Mouse (Mus musculus) WW6 (cell line): ENCODE measurements around the gene Bend3.
A peak's percentile ranks its signal among the peaks of the same experiment; 100 is the strongest.

Experiments
- DNase-seq: peaks from one replicate; pipeline ENCODE4 v3.0.0-alpha.2; 2013; ENCODE audit warnings: low read depth, low spot score

Gene Bend3

DNA sequence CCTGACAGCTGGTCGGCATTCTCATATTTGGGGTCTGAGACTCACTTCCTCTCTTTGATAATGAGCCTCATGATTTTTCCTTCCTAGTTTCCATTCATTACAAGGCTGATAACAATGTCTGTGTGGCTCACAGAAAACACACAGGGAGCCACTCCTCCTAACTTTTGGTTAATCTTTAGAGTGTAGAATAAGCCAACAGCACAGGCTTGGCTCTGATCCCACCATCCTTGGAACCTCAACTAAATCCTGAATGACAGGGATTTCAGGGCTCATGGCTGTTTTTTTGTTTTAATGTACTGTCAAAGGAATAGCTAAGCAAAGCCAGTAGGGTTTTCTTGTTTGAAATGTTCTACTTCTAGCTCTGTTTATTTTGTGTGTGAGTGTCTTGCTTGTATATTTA lies 55.8 kb downstream of the Bend3 start:
- no peak for DNase-seq

DNA sequence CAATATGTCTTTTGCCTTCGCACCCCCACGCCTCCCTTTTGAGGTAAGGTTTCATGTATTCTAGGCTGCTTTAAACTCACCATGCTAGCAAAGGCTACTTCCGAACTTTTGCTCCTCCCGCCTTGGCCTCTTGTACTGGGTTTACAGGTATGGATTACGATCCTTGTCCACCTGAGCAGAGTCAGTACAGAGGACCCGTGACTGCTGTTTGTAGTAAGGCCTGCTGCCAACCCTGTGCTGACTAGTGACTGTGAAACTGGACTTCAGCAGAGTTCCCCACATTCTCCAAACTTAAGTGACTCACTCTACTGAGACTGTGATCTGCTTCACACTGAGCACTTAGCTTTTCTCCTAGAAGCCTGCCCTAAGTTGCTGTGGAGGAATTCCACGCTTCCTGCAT lies 59.0 kb downstream of the Bend3 start:
- no peak for DNase-seq

DNA sequence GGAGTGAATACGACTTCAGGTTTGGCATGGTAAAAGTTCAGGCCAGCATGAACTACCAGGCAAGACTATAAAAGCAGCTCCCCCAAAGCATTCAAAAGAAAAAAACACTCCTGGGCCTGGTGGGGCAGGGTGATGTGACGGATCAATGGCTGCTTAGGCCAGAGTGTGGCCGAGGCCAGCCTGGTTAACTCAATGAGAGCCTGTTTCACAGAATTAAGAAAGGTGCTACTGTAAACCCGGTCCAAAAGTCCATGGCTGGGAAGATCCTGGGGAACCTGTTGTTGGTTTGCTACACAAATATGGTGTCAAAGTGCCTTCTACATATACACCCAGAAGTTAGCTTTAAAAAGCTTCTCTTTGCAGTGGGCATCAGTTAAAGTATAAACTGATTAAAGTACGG lies 60.2 kb downstream of the Bend3 start:
- no peak for DNase-seq

DNA sequence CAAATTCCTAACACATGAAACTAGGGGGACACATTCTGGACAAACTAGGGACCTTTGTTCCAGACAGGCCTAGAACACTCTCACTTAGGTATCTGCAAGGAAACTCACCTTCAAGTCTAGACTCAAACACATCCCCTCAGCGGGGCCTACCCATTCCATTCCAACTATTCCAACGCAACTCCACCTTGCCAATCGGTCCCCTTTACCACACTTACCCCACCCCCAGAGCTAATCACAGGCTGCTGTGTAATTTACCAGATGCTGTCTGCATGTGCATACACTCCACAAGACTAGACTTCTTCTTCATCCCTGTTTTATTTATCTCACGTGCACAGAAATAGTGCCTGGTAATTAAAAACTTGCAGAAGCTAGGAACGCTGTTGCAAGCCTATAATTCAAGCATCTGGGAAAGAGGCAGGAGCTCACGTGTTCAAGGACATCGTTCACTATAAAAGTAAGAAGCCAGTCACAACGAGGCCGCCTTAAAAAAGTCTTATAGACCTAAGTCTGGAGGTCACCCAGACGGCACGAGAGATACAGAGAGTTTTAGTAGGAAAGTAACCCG lies 61.2 kb downstream of the Bend3 start:
- DNase-seq, result no peak

DNA sequence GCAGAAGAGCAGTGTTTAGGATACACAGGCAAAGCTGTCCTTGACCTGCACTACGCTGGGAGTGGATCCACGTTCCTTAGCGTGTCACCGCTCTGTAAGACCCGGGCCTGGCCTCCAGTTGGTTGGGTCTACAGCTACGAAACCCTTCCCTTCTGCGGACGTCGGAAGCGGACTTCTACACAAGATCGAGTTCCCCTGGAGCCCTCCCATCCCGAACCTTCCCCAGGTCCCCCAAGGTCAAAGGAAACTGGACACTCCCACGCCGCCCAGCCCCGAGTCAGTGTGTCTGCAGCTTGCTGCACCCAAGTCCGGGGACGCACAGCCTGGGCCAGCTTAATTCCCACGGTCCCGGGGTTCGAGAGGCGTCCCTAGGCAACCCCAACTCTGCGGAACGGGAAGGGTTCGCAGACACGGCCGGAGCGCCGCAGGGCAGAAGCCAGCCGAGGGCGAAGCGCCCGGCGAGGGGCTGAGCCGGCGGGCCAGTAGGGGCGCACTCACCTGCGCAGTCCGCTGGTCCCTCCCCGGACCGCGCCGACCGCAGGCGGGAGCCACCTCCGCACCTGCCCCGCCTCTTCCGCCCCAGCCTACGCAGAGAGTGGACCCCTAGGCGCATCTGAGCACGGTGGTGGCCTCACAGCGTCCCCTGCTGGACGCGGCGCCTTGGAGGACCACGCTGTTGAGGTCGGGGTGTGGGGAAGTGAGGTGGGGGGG lies 62.0 kb downstream of the Bend3 start, which contains the start of gene 1700021F05Rik:
Gene 1700021F05Rik, minus strand, starts transcription at position 553 of the 711 bp plus-strand sequence.
- DNase-seq, result peak; percentile 81

DNA sequence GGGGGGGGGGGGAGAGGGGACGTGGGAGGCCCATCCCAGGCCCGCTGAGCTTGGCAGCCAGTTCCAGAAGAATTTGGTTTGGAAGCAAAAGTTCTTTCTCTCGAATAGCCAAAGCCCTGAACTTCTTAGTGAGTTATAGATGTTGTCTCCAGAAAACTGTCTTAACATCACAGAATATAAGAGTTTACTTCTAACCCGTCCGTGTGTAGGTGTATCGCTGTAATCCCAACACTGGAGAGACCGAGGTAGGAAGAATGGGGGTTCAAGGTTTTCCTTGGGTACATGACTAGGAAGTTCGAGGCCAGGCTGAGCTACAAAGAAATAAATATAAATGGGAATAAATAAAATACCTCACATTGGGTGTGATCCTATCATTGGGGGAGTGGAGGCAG lies 62.5 kb downstream of the Bend3 start:
- no peak for DNase-seq

DNA sequence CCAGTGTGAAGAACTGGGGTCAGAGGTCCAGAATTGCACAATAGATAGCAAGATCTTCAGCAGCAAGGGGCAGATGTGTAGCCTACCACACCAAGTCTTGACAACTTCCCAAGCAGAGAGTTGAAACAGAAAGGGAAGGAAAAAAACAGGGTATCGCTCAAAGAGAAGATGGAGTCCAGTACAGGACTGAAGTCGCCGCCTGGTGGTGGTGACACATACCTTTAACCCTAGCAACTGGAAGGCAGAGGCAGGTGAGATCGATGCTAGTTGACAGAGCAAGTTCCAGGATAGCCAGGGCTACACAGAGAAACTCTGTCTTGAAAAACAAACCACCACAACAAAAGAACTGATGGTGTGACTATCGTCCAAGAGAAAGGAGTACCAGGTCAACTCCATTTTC lies 70.8 kb downstream of the Bend3 start:
- no peak for DNase-seq

DNA sequence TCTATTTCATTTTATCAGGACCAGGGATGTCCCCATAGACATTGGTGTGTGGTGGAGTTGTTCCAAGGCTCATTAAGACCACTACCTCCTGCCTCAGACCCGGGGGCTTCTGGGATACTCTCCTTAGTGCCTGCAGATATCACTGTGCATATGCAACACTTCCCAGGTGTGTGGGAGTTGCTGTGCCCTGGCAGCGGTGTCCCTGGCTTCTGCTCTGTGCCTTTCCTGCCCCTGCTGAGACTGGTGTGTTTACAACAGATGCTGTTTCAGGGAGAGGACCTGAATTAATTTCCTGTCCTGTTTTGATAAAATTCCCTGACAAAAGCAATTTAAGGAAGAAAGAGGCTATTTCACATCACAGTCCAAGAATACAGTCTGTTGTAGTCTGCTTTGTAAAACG lies 72.3 kb downstream of the Bend3 start:
- DNase-seq, result no peak

DNA sequence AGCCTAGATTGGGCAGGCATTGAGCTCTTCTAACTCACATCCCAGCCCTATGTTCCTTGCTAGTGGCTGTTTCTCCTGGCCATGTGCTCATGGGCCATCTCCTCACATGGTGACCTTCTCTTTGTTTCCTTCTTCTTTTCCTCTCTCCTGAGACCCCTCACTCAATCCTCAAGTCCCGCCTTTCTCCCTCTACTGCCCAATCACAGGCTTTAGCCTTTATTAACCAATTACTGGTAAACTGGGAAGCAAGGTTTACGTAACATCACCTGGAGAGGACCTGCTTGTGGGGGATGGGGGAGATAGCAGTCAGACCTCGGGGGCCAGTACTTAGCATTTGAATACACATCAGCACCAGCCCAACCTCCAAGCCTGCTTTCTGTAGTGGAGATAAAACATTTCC lies 72.8 kb downstream of the Bend3 start:
- DNase-seq, result peak; percentile 71

DNA sequence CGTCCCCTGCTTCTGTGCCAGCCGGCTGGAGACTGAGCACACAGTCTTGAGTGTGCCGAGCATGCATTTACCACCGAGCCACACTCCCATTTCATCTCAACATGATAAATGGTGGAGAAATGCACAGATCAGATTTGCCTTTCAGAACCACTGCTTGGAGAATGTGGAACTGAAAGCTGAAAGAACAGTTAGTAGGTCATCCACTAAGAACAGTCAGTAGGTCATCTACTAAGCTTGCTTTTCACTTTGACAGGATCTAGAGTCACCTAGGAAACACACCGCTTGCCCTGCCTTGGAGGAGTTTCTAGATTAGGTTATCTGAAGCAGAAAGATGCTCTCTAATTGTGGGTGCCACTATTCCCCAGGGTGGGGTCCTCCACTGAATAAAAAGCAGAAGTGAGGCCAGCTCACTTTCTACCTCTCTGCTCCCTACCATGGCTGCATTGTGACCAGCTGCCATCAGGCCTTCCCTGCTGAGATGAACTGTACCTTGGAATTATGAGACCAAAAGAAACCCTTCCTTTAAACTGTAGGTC lies 79.1 kb downstream of the Bend3 start:
- DNase-seq, result no peak

DNA sequence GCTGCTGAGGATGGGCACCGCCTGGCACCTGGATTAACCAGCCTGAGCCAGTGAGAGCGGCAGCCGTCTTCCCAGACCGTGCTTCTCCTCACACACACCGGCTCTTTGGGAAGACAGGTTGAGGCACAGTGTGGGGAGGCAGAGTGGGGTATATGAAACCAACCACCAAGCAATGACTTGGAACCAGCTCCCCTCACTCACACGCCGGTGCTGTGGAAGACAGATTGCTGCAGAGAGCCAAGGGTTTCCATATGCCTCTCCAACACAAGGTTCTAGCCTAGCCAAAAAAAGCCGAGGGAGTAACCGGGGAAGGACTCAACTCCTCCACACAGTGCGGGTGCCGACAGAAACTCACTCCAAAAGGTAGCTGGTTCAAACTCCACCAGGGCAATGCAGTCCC lies 80.7 kb downstream of the Bend3 start:
- no peak for DNase-seq

DNA sequence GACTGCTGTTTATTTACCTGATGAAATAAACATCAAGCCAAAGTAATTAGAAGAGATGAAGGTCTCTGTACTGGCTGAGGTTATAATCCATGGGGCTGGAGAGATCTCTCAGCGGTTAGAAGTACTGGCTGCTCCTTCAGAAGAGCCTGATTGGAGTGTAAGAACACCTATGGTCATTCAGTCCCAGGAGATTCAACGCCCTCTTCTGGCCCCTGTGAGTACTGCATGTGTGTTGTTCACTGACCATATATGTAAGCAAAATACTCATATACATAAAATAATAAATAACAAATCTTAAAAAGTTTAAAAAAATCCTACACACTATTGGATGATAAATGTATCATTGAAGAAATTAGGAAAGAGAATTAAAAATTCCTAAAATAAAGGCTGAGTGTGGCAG lies 82.1 kb downstream of the Bend3 start:
- no peak for DNase-seq

DNA sequence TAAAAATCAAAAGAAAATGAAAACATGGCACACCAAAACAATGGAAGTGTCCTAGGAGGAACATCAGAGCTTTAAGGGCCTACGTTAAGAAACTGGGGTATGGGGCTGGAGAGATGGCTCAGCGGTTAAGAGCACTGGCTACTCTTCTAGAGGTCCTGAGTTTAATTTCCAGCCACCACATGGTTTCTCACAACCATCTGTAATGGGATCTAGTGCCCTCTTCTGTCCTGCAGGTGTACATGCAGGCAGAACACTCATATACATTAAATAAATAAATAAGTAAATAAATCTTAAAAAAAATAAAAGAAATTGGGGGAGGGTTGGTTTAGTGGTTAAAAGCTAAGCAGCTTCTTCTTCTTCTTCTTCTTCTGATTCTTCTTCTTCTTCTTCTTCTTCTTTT lies 82.7 kb downstream of the Bend3 start:
- DNase-seq, result no peak
